Mouse (Mus musculus): Measurements from ENCODE around the gene Clk4. TPM values are rescaled to one million over a fixed set of nuclear protein-coding genes. Genes with fewer than 3 reads are reported as not detected.

The Clk4 gene
- 246 TPM for polyA plus RNA-seq (2014; fragmentation: Illumina TruSeq; extraction: RNeasy Lipid Tissue Mini Kit (QIAGEN cat#74804); ENCODE audit: low replicate concordance)

DNA sequence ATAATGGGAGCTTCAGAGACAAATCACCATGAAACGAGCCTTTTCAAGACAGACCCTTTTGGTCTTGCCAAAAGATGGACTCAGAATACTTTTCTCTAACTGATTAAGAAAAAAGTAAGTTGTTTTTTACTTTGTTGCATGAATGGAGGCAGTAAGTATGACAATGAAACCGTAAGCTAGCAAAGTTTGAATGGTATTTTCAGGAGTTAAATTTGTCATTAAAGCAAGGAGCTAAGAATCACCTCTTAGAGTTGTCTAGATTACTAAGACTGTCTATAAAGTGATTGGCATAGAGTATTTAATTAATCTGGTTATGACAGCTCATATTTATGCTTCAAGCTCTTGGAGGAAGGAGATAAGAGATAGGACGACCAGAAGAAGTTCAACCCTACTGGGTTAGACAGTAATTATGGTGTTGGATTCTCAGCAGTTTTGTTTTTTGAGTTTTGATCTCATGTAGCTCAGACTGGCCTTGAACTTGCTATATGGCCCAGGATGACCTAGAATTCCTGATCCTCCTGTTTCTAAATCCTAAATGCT, at the start of gene Clk4:
Clk4 (plus strand) TSS at position 51 of the 540 bp plus-strand sequence.

DNA sequence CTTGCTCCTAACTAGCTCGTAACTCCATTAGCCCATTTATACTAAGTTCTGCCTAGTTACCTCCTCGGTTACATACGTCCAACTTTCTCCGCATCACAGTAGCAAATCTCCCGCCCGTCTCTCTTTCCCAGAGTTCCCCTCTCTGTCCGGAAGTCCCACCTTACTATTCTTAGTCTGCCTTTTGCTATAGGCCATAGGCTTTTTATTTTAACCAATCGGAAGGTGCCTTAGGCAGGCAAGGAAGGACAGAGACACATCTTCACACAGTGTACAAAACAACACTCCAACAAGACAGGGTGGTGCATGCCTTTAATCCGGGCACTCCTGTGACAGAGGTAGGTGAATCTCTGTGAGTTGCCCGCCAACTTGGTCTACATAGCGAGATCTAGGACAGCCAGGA, 41.2 kb upstream of the Clk4 start, which contains the start of gene Gm12569:
Gm12569 (plus strand) TSS at position 166 of the 400 bp plus-strand sequence.

DNA sequence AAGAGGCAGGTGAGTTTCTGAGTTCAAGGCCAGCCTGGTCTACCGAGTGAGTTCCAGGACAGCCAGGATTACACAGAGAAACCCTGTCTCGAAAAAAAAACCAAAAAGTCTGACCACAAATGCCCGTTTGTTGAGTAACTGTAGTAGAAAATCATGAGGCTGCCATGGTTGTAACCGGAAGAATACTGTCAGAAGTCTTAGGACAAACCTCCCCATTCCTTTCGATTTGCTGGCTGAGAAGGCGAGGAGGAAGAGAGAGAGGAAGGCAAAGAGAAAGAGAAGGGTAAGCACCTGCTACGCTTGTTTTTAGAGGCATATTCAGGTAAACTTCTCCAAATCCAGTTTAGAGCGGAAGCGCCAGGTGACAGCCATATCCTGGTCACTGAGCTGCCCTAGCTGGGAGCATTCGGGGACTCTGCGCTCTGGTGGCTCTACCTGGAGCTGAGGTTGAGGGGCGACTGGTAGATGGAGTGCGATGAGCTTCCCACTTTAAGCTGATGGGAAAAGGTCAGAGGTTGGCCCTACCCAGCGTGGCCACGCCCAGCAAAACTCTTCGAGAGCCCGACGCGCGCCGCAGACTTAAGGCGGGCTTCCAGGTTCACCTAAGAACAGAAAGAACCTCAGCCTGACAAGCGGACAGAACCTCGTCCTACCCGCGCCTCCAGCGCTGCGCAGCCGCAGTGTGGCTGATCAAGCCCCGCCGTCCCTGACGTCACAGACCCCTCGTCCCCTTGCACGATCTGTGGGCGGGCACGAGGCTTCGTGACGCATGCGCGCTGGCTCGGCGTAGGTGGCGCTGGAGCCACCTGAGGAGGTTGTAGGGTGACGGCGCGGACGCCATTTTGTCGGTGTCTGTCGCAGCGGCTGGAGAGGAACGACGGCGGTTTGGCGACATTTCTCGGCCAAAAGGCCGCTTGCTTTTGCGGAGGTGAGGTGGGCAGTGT, 1.1 kb downstream of the Clk4 start, which contains the start of gene BC049762:
BC049762 (minus strand) TSS at position 705 of the 944 bp plus-strand sequence.

DNA sequence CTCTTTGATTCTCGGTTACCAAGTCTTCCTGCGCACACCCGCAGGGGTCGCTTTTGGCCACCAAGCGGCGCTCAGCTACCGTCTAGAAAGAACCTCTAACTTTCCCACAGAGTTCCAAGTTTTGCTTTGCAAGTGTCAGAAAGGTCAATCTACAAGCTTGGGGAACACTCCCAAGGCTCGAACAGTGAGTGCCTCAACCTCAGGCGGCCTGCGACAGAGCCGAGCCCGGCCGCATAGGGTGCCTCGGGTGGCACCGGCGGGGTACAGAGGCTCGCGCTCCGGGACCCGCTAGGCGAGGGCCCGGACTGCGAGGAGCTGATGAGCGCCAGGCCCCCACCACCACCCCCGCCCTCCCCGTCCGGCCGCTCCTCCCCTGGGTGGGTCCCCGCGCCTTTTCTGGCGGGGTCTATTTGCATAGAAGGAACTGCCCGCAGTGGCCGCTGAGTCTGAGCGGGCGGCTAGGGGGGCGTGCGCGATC, 28.1 kb downstream of the Clk4 start, which contains the start of gene Col23a1:
Col23a1 (plus strand) TSS at position 357 of the 478 bp plus-strand sequence.

Other genes with a start within 250 kb of the Clk4 start
- gene Olfr54, start 247.5 kb upstream of the Clk4 start, polyA plus RNA-seq (2014; fragmentation: Illumina TruSeq; extraction: RNeasy Lipid Tissue Mini Kit (QIAGEN cat#74804); ENCODE audit: low replicate concordance) = not detected
- gene Olfr1375, start 213.6 kb upstream of the Clk4 start, polyA plus RNA-seq (2014; fragmentation: Illumina TruSeq; extraction: RNeasy Lipid Tissue Mini Kit (QIAGEN cat#74804); ENCODE audit: low replicate concordance) = not detected
- gene Zfp354a, start 202.5 kb upstream of the Clk4 start, polyA plus RNA-seq (2014; fragmentation: Illumina TruSeq; extraction: RNeasy Lipid Tissue Mini Kit (QIAGEN cat#74804); ENCODE audit: low replicate concordance) = 14.6 TPM
- gene Gm12569, start 41.3 kb upstream of the Clk4 start, polyA plus RNA-seq (2014; fragmentation: Illumina TruSeq; extraction: RNeasy Lipid Tissue Mini Kit (QIAGEN cat#74804); ENCODE audit: low replicate concordance) = not detected
- gene BC049762, start 1.3 kb downstream of the Clk4 start, polyA plus RNA-seq (2014; fragmentation: Illumina TruSeq; extraction: RNeasy Lipid Tissue Mini Kit (QIAGEN cat#74804); ENCODE audit: low replicate concordance) = not detected
- gene Col23a1, start 28.2 kb downstream of the Clk4 start, polyA plus RNA-seq (2014; fragmentation: Illumina TruSeq; extraction: RNeasy Lipid Tissue Mini Kit (QIAGEN cat#74804); ENCODE audit: low replicate concordance) = 2.7 TPM

Measured in small intestine, adult 10 weeks (tissue).